Mouse (Mus musculus): ENCODE data around the gene Calr.
"Not testable (repeated sequence)": the region's sequence is repeated elsewhere in the genome, so short reads cannot be mapped to it uniquely, and the experiment has no call there.

Gene Calr

GRCm38 (mm10) chr8:84844397-84845070, 2.2 kb downstream of the Calr start:
- DNase-seq (ENCODE audit: low read depth, low spot score): peak; percentile 35

DNA sequence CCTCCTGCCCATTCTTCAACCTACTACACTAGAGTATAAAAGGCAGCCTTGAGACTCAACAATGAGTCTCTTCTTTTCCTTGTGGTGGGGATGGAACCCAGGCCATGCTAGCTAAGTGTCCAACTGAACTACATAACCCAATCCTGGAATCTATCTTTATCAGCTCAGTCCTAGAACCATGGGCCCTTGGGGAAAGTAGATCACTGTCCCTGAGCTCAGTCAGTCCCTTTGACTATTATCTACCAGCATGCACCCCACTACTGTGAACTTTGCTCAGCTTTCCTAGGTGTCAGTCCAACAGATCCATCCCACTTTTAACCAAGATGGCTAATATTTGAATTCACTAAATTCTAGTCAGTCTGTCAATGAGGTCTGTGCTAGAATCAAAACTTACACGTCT, 5.2 kb downstream of the Calr start:
- DNase-seq (ENCODE audit: low read depth, low spot score): no peak

DNA sequence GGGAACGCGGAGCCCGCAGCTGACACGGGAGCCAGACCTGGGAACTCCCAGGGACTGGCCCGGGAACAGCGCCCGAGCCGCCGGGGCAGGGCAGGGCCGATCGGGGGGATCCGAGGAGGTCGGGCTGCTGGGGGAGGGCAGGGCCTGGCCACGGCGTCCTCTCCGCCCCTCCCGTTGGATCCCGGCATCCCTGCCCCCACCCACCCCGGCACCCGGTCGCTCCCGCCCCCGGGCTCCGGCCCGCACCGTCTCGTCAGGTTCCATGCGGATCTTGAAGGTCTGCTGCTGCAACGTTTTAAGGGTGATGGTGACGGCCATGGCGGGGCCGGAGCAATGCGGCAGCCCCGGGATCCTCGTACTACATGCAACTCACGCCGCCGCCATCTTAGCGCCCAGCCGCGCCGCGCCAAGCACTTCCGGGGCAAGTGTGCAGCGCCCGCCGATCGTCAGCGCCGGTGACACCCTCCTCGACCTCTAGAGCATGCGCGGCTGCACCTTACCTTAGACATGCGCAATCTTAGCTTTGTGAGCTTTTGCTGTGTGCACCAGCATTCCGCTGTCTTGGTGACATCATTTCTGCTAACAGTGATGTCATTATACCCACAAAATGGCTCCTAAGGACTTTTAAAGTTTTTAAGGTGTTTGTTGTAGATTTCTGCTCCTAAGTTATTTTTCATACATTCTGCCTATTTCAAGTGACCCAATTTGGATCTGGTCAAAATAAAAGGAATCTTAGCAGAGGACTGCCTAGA, 6.3 kb downstream of the Calr start, which contains the start of gene Rad23a:
Rad23a (minus strand) TSS at position 418 of the 752 bp plus-strand sequence.
- peak; percentile 97 for DNase-seq (ENCODE audit: low read depth, low spot score)

GRCm38 (mm10) chr8:84839875-84840247, 6.9 kb downstream of the Calr start:
- no peak for DNase-seq (ENCODE audit: low read depth, low spot score)

- no peak for DNase-seq (ENCODE audit: low read depth, low spot score)
These were observed 7.3 kb downstream of the Calr start for GRCm38 (mm10) chr8:84839411-84839810.

- DNase-seq (ENCODE audit: low read depth, low spot score): no peak
These were observed 8.2 kb downstream of the Calr start for GRCm38 (mm10) chr8:84838513-84838912.

- DNase-seq (ENCODE audit: low read depth, low spot score): no peak
These were observed 8.7 kb downstream of the Calr start for GRCm38 (mm10) chr8:84837912-84838470.

DNA sequence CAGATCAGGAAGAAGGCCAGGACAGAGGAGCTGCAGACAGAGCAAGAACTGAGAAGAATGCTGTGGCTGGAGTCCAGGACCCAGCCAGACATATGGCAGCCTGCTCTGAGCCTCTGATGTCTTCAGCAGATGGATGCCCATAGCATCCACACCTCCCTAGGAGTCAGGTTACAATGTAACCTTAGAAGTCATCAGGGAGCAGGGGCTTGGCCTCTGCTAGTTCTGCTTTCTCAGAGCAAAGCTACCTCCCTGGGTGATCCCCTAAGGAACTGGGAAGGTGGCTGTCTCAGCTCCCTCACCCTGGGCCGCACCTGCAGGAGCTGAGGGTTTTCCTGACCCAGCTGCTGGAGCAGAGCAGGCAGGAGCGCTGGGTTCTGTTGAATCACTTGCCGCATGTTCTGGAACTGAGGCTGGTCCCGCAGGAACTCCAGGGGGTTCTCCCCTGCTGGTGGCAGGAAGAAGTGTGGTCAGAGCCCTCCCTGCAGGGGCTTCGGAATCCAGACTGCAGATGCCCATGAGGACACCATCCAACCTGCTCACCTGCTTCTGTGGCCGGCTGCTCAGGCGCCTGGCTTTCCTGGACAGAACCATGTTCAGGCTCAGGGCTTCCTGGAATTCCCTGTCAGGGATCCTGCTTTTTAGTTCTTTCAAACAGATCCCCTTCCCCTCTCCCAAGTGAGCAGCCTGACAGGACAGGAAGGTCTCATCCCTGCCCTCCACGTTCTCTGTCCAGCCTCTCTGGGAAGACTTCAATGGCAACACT, 9.4 kb downstream of the Calr start:
- no peak for DNase-seq (ENCODE audit: low read depth, low spot score)

GRCm38 (mm10) chr8:84834866-84835855, 11.6 kb downstream of the Calr start:
- no peak for DNase-seq (ENCODE audit: low read depth, low spot score)

DNA sequence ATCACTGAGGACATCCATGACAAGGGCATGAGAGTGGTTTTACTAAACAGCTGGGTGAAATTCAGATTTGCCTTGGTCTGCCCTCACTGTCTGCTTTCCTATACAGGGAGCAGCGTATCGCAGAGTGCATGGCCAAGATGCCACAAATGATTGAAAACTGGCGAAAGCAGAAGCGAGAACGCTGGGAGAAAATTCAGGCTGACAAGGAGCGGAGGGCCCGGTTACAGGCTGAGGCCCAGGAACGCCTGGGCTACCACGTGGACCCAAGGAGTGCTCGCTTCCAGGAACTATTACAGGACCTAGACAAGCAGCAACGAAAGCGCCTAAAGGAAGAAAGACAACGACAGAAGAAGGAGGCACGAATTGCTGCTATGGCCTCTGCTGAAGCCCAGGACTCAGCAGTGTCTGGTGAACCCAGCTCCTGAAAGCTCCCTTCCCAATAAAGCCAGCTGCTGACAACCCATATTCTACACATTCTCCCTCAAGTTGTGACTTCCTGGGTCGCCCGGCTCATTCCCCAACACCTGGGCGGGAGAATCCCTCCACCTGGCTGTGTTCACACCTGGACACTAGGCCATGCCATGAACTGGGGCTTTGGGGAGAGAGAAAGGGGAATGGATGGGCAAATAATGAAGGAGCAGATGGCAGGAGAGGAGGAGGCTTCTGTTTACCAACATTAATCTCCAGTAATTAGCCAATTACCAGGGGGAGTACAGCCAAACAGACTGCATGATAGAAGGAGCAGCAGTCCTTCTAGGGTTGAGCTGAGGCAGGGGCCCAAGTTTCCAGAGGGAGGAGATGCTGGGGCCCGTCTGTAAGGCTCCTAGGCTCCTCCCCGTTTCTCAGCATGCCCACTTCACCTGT, 12.5 kb downstream of the Calr start:
- no peak for DNase-seq (ENCODE audit: low read depth, low spot score)

DNA sequence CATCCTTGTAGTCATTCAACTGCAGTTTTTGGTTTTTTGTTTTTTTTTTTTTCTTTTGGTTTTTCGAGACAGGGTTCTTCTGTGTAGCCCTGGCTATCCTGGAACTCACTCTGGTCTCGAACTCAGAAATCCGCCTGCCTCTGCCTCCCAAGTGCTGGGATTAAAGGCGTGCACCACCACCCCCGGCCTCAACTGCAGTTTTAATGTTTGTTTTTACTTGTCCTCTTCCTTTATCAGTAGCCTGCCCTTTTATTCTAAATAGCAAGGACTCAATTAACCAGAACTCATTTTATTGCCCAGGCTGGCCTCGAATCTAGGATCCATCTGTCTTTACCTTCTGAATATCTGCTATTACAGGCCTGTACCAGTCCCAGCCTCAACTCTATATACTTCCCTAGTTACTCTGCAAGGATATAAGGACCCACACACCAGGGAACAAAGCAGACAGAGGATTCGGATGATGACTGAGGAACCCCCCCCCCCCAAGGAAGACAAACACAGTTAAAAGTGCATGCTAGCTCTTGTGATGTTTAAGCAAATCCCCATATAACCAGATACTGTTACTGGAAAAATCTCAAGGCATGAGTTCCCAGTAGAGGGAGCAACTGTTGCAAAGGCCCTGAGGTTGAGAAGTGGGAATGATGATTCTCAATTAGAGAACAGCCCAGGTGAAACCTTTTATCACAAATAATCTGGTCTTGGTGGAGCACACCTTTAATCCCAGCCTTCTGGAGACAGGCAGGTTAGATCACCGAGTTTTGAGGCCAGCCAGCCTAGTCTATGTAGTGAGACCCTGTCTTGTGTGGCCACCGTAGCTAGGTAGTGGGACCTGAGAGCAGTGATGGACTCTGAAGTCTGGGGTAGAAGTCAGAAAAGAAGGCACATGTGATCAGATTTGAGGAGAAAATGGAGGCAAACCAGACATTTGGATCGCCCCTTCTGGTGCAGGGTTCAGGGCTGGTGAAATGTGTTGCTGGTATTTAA, 13.7 kb downstream of the Calr start:
- no peak for DNase-seq (ENCODE audit: low read depth, low spot score)

- DNase-seq (ENCODE audit: low read depth, low spot score): peak; percentile 89
These were observed 14.6 kb downstream of the Calr start for GRCm38 (mm10) chr8:84832034-84832717.

DNA sequence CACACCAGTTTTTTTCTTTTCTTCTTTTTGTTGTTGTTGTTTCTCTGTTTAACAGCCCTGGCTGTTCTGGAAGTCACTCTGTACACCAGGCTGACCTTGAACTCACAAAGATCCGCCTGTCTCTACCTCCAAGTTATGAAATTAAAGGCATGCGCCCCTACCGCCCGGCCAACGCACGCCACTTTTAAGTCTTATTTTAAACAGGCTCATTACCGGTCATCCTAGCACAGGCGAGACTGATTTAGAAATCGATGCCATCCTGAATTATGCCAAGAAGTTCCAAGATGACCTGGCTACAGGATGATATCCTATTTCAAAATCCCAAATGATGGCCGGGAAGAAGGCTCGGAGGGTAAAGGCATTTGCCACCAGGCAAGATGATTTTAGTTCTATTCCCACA, 15.2 kb downstream of the Calr start, which contains the start of gene Gadd45gip1:
Gadd45gip1 (plus strand) TSS at position 33 of the 400 bp plus-strand sequence.
- peak; percentile 82 for DNase-seq (ENCODE audit: low read depth, low spot score)

DNA sequence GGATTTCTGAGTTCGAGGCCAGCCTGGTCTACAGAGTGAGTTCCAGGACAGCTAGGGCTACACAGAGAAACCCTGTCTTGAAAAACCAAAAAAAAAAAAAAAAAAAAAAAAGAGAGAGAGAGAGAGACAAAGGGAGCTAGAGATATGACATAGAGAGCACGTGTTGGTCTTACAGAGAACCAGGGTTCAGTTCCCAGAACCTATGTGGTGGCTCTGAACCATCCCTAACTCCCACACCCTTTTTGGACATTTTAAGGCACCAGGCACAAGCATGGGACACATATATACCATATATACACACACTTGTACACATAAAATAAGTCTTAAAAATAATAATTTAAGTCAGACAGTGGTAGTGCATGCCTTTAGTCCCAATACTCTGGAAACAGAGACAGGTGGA, 20.2 kb downstream of the Calr start:
- DNase-seq (ENCODE audit: low read depth, low spot score): not testable (repeated sequence)

DNA sequence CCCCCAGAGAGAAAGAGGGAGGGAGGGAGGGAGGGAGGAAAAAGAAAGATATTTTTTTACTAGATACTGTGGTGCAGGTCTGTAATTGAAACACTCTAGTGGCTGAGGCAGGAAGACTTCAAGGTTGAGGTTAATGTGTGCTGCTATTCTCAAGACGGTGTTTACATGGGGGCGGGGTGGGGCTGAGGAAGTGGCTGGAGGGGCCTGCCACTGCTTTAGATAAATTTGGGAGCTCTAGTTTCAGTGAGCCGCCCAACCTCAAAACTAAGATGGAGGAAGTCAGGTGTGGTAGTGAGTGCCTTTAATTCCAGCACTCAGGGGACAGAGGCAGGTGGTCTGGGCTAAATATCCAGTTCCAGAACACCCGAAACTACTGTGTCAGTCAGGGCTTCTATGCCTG, 21.1 kb downstream of the Calr start:
- peak; percentile 72 for DNase-seq (ENCODE audit: low read depth, low spot score)

DNA sequence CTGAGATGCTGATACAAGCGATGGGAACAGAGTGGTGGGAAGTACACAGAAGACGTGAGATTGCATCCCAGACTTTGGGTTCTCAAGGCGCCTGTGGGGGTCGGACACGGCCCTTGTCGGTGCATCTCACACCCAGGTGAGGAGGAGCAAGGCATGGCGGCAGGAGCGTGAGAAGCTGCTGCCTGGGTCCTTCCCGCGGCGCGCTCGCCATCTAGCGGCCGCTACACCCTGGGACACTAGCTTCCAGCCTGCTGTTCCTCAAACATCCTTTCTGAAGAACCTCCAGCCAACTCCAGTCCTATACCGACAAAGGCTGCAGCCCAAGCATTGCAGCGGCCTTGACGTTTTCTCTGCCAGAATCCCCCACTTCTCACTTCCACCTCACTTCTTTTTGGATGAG, 23.1 kb downstream of the Calr start:
- DNase-seq (ENCODE audit: low read depth, low spot score): peak; percentile 81

- no peak for DNase-seq (ENCODE audit: low read depth, low spot score)
These were observed 24.0 kb downstream of the Calr start, which contains the start of gene Dand5 for GRCm38 (mm10) chr8:84822723-84823122. Dand5 (minus strand) TSS chr8:84822823.

- DNase-seq (ENCODE audit: low read depth, low spot score): no peak
These were observed 30.6 kb downstream of the Calr start for GRCm38 (mm10) chr8:84816117-84816516.
